Mouse (Mus musculus) erythroid progenitor cell, adult 5-6 weeks (primary cell): ENCODE results near the gene Tada3. TPM values are rescaled to one million over a fixed set of nuclear protein-coding genes. Genes with fewer than 3 reads are reported as not detected.

ENCODE experiments used
- ATAC-seq: replicated peaks from 2 replicates; pipeline ENCODE4 v1.8.0; 2016; ENCODE audit warnings: moderate number of reproducible peaks, mild to moderate bottlenecking, moderate TSS enrichment, inconsistent platforms; ENCODE audit not compliant: poor library complexity, low FRiP score, severe bottlenecking
- total RNA-seq, 2 experiments: library from RNA; stranded (forward) in 1 of 2; stranded (reverse) in 1 of 2; fragments of 150-400 nt in 1 of 2; fragments of 186-747, 209-891 nt in 1 of 2; gene quantifications; 2 replicates each; pipeline versions ENCODE4 v1.2.3 to v1.2.4; 2015 to 2017; ENCODE audit warnings: low replicate concordance in 2 of 2

Gene Tada3
- 1.7 and 6.8 TPM in 2 replicates for total RNA-seq (2015; ENCODE audit: low replicate concordance)
- 9.9 and 10.9 TPM in 2 replicates for total RNA-seq (2017; ENCODE audit: low replicate concordance)

GRCm38 (mm10) chr6:113377496-113378385 lies at the start of gene Tada3, which contains the start of gene Arpc4:
Gene Tada3, minus strand, starts transcription at chr6:113377883.
Gene Arpc4, plus strand, starts transcription at chr6:113378115.
- ATAC-seq: peak; percentile 87

GRCm38 (mm10) chr6:113427397-113427796 lies 49.7 kb upstream of the Tada3 start:
- peak; percentile 57; the same call in 1 of the 2 replicates for ATAC-seq

DNA sequence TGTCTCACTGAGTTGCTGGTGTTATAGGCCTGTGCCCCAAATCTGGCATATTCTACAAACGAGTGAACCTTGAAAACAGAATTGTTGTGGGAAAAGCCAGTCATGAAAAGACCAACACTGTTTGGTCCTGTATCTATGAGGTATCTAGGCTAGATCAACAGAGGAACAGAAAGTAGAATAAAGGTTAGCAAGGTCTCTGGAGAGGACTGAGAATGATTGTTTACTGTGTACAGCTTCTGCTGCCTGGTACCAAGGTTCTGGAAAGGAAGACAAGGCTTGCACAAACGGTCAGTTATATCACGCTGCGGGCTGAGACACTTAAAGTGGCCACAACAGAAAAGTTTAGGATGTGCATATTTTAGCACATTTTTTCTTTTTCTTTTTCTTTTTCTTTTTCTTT lies 49.0 kb upstream of the Tada3 start:
- ATAC-seq: no peak

GRCm38 (mm10) chr6:113424187-113424586 lies 46.5 kb upstream of the Tada3 start:
- ATAC-seq: no peak

GRCm38 (mm10) chr6:113423000-113423399 lies 45.3 kb upstream of the Tada3 start:
- no peak for ATAC-seq

- ATAC-seq: peak; percentile 96
These were observed 41.5 kb upstream of the Tada3 start, which contains the start of gene Rpusd3 for GRCm38 (mm10) chr6:113419199-113419587. Gene Rpusd3, minus strand, starts transcription at chr6:113419340.

- ATAC-seq: peak; percentile 56
These were observed 40.9 kb upstream of the Tada3 start for GRCm38 (mm10) chr6:113418441-113419198.

DNA sequence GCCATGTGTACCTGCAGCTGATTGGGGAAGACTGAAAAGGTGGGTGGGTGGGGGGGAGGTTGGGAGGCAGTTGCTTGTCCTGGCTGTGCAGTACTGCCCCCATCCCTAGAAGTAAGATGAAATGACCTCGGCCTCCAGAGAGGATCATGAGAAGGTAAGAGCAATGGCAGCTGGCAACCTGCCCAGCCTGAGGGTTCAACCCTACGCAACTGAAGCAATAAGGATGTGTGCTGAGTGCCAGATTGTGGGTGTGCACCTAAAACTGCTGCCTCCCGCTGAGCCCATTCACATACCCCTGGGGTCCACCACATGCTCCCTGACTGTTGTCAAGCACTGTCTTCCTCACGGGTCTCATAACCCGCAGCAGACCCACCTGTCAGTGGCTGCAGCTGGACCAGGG lies 38.7 kb upstream of the Tada3 start:
- no peak for ATAC-seq

GRCm38 (mm10) chr6:113410001-113410400 lies 32.3 kb upstream of the Tada3 start:
- no peak for ATAC-seq

- no peak for ATAC-seq
These were observed 29.0 kb upstream of the Tada3 start for GRCm38 (mm10) chr6:113406683-113407082.

- ATAC-seq: no peak
These were observed 27.8 kb upstream of the Tada3 start for GRCm38 (mm10) chr6:113405483-113405882.

GRCm38 (mm10) chr6:113404649-113405448 lies 27.2 kb upstream of the Tada3 start:
- ATAC-seq: no peak

DNA sequence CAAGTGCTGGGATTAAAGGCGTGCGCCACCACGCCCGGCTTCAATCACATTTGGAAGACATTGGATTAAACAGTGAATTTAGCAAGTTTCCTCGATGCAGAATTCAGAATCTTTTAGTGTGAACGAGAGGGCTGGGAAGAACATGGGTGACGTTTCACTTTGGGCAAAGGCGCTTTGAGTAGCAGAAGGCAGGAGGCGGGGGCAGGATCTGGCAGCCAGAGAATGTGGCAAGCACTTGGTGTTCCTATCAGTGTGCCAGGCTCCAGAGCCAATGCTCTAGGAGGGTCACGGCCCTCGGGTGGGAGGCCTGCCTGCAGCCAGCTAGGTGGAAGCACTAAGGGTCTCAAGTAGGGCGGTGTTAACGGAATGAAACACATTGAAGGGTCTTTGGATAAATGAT lies 24.4 kb upstream of the Tada3 start:
- ATAC-seq: no peak

GRCm38 (mm10) chr6:113396270-113397030 lies 18.8 kb upstream of the Tada3 start:
- ATAC-seq: no peak

DNA sequence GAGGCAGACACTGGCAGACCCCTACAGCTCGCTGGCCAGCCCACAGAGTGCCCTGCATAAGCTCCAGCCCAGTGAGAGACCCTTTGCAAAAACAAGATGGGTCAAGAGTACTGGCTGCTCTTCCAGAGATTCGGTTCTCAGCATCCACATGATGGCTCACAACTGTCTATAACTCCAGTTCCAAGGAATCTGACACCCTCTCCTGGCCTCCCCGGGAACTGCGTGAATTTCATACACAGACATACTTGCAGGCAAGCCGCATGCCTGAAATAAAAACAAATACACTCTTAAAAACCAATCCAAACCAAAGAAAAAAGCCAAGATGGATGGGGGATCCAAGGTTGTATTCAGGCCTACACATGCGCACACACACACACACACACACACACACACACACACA lies 17.8 kb upstream of the Tada3 start:
- no peak for ATAC-seq

GRCm38 (mm10) chr6:113394811-113395210 lies 17.1 kb upstream of the Tada3 start:
- ATAC-seq: no peak

GRCm38 (mm10) chr6:113393951-113394350 lies 16.3 kb upstream of the Tada3 start:
- ATAC-seq: no peak

DNA sequence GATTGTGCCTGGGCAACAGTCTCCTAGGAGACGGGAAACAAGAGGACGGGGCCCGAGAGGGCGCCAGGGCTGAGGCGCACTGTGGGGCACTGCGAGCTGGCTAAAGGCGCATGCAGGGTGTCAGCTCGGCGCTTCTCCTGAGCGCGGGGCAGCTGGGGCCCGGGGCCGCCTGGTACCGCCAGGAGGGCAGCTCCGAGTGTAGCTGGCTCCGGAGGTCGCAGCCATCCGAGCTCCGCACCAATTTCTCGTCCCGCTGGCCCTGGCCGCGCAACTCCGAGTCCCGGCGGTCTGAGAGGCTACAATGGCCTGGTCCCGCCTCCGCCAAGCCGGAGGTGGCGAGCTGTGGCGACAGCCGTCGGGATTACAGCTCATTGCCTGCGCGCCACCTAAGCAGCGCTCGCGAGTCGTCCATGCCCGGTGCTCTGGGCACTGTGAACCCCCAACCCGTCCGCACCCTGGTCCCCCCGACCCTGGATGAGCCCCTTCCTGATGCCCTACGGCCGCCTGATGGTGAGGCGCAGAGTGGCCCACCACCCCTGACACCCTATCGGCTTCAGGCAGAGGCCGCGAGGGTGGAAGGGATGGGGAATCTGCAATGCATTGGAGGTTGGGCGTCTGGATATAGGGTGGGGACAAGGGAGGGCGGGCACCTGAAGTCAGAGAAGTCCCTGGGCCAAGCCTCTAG lies 14.8 kb upstream of the Tada3 start:
- no peak for ATAC-seq

GRCm38 (mm10) chr6:113392015-113392386 lies 14.3 kb upstream of the Tada3 start:
- no peak for ATAC-seq
